Mouse (Mus musculus) gastrocnemius, postnatal 36 days (tissue): ENCODE data around the gene Pex26. TPM values are rescaled to one million over a fixed set of nuclear protein-coding genes. Genes with fewer than 3 reads are reported as not detected.

ENCODE experiments used
- DNase-seq, 2 experiments: peaks; one replicate each; pipeline ENCODE4 v3.0.0; 2022
- intact Hi-C: fragments of 180-260 bp; cut with DNase I; formaldehyde crosslinking; loops from one replicate; pipeline ENCODE4 v1.15.1; 2025
- total RNA-seq, 2 experiments: library from RNA; stranded (reverse); gene quantifications; 2 replicates each; pipeline ENCODE4 v1.2.3; 2021

Pex26 gene
- total RNA-seq, 2 experiments from 2014 or later: 2.2 to 2.9 TPM

GRCm38 (mm10) chr6:121197807-121198365, 14.4 kb downstream of the Pex26 start:
- no peak for DNase-seq
- intact Hi-C loops: loop anchor here (5.0 kb wide), 1 partner anchor 54 kb away; no protein-coding TSS in a partner anchor

GRCm38 (mm10) chr6:121200458-121200857, 17.0 kb downstream of the Pex26 start:
- intact Hi-C loops: no loop called here
- no peak for DNase-seq

- no peak for DNase-seq
- intact Hi-C loops: no loop called here
Observed at GRCm38 (mm10) chr6:121202026-121202425, 18.6 kb downstream of the Pex26 start.

- no peak for DNase-seq
- intact Hi-C loops: no loop called here
Observed at GRCm38 (mm10) chr6:121206481-121206880, 23.0 kb downstream of the Pex26 start.

GRCm38 (mm10) chr6:121209584-121209983, 26.1 kb downstream of the Pex26 start:
- intact Hi-C loops: no loop called here
- no peak for DNase-seq

GRCm38 (mm10) chr6:121210149-121210925, 26.9 kb downstream of the Pex26 start, which contains the start of gene Tuba8:
Tuba8 (plus strand) TSS chr6:121210696.
- intact Hi-C loops: no loop called here
- peak; percentile 57 to 70 for DNase-seq

GRCm38 (mm10) chr6:121210926-121211289, 27.4 kb downstream of the Pex26 start:
- intact Hi-C loops: no loop called here
- no peak for DNase-seq

GRCm38 (mm10) chr6:121211743-121212142, 28.3 kb downstream of the Pex26 start:
- DNase-seq: peak in 1 of 2 experiments; percentile 55
- intact Hi-C loops: no loop called here

GRCm38 (mm10) chr6:121212988-121213387, 29.5 kb downstream of the Pex26 start:
- no peak for DNase-seq
- intact Hi-C loops: no loop called here

GRCm38 (mm10) chr6:121214221-121214620, 30.8 kb downstream of the Pex26 start:
- intact Hi-C loops: no loop called here
- no peak for DNase-seq

GRCm38 (mm10) chr6:121214667-121215330, 31.3 kb downstream of the Pex26 start:
- DNase-seq: no peak
- intact Hi-C loops: no loop called here

GRCm38 (mm10) chr6:121215336-121215735, 31.9 kb downstream of the Pex26 start:
- intact Hi-C loops: no loop called here
- DNase-seq: no peak

- no peak for DNase-seq
- intact Hi-C loops: no loop called here
Observed at GRCm38 (mm10) chr6:121215896-121216295, 32.4 kb downstream of the Pex26 start.

GRCm38 (mm10) chr6:121216589-121217255, 33.3 kb downstream of the Pex26 start:
- intact Hi-C loops: no loop called here
- peak; percentile 27 to 39 for DNase-seq

- intact Hi-C loops: no loop called here
Observed at GRCm38 (mm10) chr6:121218002-121218401, 34.5 kb downstream of the Pex26 start.

GRCm38 (mm10) chr6:121219406-121219805, 35.9 kb downstream of the Pex26 start:
- intact Hi-C loops: no loop called here
- peak; percentile 34 to 38 for DNase-seq

More at GRCm38 (mm10) chr6:121218002-121218401, 34.5 kb downstream of the Pex26 start:
- no peak for DNase-seq

- no peak for DNase-seq
- intact Hi-C loops: no loop called here
Observed at GRCm38 (mm10) chr6:121220181-121220580, 36.7 kb downstream of the Pex26 start.

- intact Hi-C loops: no loop called here
Observed at GRCm38 (mm10) chr6:121221876-121222597, 38.6 kb downstream of the Pex26 start.

GRCm38 (mm10) chr6:121223001-121223400, 39.5 kb downstream of the Pex26 start:
- no peak for DNase-seq
- intact Hi-C loops: no loop called here

More at GRCm38 (mm10) chr6:121221876-121222597, 38.6 kb downstream of the Pex26 start:
- no peak for DNase-seq

- DNase-seq: no peak
- intact Hi-C loops: no loop called here
Observed at GRCm38 (mm10) chr6:121224067-121224466, 40.6 kb downstream of the Pex26 start.
